Mouse (Mus musculus): ENCODE results near the gene Nckap1l. TPM values are rescaled to one million over a fixed set of nuclear protein-coding genes. Genes with fewer than 3 reads are reported as not detected.
"Not testable (repeated sequence)": the region's sequence is repeated elsewhere in the genome, so short reads cannot be mapped to it uniquely, and the experiment has no call there.

Nckap1l gene
- 55.5 and 57.3 TPM in 2 replicates for polyA plus RNA-seq (2015; fragmentation: Nextera tagmentation; extraction: Ambion mirVana)

- peak; percentile 91 for DNase-seq (ENCODE audit: low spot score)
Observed at GRCm38 (mm10) chr15:103453551-103454218, at the start of gene Nckap1l. Gene Nckap1l (plus strand): TSS chr15:103453794.

DNA sequence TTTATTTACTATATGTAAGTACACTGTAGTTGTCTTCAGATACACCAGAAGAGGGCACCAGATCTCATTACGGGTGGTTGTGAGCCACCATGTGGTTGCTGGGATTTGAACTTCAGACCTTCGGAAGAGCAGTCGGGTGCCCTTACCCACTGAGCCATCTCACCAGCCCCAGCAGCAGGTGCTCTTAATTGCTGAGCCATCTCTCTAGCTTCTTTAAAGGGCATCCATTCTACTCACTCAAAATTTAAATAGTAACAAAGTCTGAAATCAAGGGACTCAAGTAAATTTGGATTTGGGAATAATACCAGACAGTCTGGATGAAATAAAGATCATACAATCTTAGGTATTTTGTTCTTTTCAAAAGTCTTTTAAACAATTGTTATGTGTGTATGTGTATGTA is 48.0 kb upstream of the Nckap1l start:
- DNase-seq (ENCODE audit: low spot score) = not testable (repeated sequence)

- no peak for DNase-seq (ENCODE audit: low spot score)
Observed at GRCm38 (mm10) chr15:103427017-103427416, 26.6 kb upstream of the Nckap1l start.

GRCm38 (mm10) chr15:103430241-103430640 is 23.4 kb upstream of the Nckap1l start, which contains the start of gene Gtsf1:
Gene Gtsf1 (minus strand): TSS chr15:103430470.
- DNase-seq (ENCODE audit: low spot score) = no peak

DNA sequence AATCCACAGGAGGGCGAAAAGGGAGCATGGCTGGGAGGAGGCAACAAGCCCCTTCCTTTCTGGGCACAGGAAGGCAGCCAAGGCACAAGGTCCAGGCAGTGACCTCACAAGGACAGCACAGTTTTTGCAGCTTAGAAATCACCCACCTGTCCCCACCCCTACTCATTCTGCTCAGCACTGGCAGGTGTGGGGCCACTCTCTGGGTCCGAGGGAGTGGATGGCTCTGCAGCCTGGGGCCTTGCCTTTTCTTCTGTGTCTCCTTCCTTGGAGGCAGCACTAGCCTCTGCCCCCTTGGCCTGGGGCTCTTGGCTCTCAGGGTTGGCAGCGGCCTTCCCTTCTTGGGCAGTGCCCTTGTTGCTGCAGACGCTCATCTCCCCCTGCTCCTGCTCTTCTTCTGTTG is 7.6 kb upstream of the Nckap1l start:
- DNase-seq (ENCODE audit: low spot score) = not testable (repeated sequence)

DNA sequence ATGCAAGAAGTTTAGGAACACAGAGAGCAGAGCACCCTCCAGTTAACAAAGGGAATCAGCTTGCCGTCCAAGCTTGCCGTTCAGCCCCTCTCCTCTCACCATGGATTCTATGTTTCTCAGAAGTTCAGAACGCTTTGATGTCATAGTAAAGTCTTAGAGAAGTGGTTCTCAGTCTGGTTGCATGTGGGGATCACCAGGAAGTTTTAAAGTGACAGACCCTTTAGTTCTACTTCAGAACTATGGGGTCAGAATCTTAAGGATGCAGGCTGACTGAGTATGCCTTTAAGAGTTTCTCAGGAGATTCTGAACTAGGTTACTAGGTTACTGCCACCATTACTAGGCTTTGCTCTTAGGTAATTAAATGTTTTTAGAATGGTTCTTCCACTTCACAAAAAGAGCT is 5.2 kb upstream of the Nckap1l start, which contains the start of gene Gtsf2:
Gtsf2 (minus strand) TSS at position 101 of the 400 bp plus-strand sequence.
- peak; percentile 20 for DNase-seq (ENCODE audit: low spot score)

- peak; percentile 29 for DNase-seq (ENCODE audit: low spot score)
Observed at GRCm38 (mm10) chr15:103454449-103454848, 855 bp downstream of the Nckap1l start.

GRCm38 (mm10) chr15:103462539-103463261 is 9.1 kb downstream of the Nckap1l start:
- DNase-seq (ENCODE audit: low spot score) = no peak

GRCm38 (mm10) chr15:103471488-103472194 is 18.0 kb downstream of the Nckap1l start:
- DNase-seq (ENCODE audit: low spot score) = no peak

DNA sequence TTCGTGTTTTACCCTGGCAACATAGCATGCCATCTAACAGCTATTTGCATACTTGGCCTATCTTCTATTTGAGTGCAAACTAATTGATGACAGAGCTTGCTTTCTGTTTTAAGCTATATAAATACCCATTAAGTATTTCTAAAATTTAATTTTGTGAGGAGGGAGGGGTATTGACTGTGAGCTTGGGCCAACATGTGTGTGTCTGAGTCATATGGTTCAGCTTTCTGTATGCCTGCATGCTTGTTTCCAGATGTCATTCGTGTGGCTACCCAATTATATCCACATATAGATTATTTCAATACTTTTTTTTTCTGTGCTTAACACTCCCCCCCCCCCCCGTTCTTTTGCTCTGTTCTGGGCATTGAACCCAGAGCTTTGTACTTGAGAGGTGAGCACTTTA is 18.7 kb downstream of the Nckap1l start:
- DNase-seq (ENCODE audit: low spot score) = no peak

DNA sequence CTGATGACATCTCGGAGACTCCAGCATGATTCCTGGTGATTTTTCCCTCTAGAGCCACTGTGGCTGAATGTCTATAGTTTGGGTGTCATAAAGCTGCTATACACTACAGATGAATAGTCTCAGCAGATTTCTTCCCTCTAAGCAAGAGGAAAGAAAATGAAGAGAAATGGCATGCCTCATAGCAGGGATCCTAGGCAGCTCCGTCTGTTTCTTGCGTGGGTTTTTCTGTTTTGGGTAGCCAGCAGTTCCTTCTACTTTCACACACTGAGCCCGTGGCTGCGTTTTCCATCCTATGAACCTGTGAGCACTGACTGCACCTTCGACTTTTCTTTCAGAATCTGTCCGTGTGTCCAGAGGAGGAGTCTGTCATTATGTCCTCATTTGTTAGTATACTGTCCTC is 19.6 kb downstream of the Nckap1l start:
- no peak for DNase-seq (ENCODE audit: low spot score)

DNA sequence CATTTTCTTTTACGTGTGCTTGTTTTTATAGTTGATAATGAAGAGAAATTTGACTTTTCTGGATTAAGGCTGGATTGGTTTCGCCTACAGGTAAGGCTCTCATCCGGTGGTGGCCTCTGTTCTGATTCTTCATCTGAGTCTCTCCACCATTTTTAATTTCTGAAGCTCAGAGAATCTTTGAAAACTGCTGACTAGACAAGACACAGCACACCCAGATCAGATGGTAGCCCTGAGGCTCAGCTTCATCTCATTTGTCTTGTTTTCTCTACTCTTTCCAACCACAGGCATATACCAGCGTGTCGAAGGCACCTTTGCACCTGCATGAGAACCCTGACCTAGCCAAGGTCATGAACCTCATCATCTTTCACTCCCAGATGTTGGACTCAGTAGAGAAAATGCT is 20.2 kb downstream of the Nckap1l start:
- no peak for DNase-seq (ENCODE audit: low spot score)

GRCm38 (mm10) chr15:103479080-103479606 is 25.5 kb downstream of the Nckap1l start:
- no peak for DNase-seq (ENCODE audit: low spot score)

- DNase-seq (ENCODE audit: low spot score) = no peak
Observed at GRCm38 (mm10) chr15:103480129-103480528, 26.5 kb downstream of the Nckap1l start.

DNA sequence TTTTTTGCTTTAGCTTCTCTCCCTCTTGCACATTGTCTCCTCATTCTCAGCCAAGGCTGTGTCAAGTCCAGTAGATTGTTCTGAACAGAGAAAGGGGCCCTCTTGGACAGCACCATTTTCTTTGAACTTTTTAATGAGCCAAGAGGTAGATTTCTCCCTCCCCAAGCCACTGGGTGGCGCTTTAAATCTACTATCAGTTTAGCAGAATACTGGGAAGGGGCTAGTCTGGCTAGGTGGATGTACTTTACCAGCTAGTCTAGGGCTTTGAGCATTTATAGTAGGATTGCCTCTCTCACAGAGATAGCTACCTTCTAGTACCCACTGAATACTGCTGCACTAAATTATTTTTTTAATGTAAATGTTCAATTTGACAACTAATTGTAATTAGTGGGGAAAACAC is 28.9 kb downstream of the Nckap1l start:
- no peak for DNase-seq (ENCODE audit: low spot score)

DNA sequence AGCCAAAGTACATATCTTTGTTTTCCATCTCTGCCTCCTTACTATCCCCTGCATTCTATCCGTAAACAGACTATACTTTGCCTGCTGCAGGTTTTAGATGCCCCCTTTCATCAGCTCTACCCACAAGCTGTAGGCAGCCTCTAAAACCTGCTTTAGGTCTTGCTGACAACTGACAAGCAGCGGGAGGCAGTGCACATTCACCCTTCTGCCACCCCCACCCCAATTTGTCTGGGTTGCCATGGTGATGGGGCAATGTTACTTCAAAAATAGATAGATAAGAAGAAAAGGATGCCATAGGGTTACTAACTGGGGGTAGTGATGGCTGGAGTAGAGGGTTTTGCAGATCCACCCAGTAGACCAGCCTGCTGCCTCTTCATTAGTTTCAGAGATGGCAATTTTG is 30.9 kb downstream of the Nckap1l start:
- DNase-seq (ENCODE audit: low spot score) = no peak

- no peak for DNase-seq (ENCODE audit: low spot score)
Observed at GRCm38 (mm10) chr15:103485106-103485505, 31.5 kb downstream of the Nckap1l start.

DNA sequence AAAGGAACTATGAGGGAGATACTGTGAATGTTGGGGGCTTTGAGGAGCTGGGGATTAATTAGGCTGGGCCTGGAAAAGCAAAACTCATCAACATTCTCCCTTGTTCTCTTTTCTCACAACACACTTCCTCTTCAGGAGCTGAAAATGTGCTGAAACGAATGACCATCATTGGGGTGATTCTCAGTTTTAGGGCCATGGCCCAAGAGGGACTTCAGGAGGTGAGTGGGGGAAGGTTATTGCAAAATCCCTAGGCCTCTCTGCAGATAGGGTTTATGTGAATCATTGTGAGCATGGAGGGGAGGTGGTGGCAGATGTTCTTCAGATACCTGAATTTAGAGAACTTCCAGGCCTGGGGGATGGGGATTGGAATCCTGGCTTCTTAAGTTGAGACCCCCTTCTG is 33.1 kb downstream of the Nckap1l start:
- no peak for DNase-seq (ENCODE audit: low spot score)

DNA sequence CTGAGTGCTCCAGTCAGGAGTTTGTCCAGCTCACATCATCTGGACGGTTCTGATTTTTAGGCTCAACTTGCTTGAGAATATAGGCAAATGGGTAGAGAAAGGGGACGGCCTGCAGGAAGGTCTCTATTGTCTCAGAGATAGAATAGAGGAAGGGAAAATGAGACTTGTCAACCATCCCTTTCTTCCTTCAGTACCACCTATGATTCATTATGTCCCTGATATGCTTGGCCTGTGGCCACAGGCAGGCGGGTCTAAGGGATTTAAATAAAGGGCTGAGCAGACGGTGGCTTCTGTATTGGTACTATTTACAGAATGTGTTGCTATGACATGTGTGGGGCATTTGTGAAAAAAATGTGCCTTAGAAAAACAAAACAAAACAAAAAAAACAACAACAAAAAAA is 34.7 kb downstream of the Nckap1l start:
- DNase-seq (ENCODE audit: low spot score) = no peak

DNA sequence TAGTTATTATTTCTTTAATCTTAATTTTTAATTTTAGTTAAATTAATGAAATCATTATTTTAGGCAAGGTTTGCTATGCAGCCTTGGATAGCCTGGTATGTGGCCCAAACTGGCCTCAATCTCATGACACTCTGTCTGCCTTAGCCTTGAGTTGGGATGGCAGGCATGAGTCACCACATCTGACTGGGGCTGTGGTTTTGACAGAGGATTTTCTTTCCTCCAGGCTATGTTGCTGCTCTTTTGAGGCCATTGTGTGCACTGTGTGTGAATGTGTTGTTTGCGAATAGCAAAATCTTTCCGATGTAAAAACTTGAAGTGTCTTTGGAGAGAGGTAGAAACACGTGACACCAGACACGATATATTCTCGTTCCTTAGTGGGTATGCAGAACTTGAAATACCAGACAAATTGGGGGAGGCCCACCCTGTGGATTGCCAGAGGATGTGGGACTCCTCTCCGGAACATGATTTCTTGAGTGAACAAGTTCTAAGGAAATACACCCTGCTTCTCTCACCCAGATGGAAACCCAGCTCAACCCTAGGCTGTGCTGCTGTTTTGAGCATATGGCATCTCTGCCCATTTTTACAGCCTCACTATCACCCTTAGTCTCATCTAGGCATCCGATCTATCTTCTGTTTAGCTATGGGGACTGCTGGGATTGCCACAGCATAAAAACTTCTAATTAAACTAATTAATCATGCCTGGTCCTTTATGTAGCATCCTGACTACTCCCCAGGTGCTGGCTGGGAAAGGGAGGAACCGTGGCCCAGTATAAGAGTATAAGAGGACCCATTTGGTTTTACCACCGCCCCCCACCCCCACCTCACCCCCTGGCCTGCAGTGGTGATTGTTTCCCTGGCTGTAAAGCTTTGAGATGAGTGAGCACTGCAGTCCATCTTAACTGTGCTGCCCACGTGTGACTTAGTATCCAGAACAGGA is 42.9 kb downstream of the Nckap1l start:
- no peak for DNase-seq (ENCODE audit: low spot score)

- DNase-seq (ENCODE audit: low spot score) = no peak
Observed at GRCm38 (mm10) chr15:103498157-103498556, 44.6 kb downstream of the Nckap1l start.
